Mouse (Mus musculus): ENCODE results near the gene Gm1043.

Gm1043 gene

GRCm38 (mm10) chr5:37121186-37121680 is 36.1 kb downstream of the Gm1043 start:
- DNase-seq, result no peak

- no peak for DNase-seq
Observed at GRCm38 (mm10) chr5:37131841-37132240, 46.7 kb downstream of the Gm1043 start.

GRCm38 (mm10) chr5:37141745-37142144 is 56.6 kb downstream of the Gm1043 start:
- no peak for DNase-seq

DNA sequence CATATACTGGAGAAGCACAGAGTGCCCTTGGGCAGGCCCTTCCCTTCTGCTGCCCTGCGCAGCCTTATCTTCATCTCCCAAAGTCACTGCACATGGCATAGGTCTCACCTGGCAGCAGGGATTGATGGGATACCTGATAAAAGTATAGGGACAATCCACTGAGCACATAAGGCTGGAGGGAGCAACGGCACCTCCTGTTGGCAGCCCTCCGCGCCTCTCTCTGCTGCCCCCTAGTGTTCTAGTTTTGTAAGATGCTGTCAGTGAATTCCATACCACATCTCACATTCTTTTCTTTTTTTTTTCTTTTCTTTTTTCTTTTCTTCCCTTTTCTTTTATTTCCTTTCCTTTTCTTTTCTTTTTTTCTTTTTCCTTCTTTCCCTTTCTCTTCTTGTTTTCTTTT is 62.4 kb downstream of the Gm1043 start:
- peak; percentile 29 for DNase-seq

GRCm38 (mm10) chr5:37150650-37151049 is 65.5 kb downstream of the Gm1043 start:
- DNase-seq, result no peak

DNA sequence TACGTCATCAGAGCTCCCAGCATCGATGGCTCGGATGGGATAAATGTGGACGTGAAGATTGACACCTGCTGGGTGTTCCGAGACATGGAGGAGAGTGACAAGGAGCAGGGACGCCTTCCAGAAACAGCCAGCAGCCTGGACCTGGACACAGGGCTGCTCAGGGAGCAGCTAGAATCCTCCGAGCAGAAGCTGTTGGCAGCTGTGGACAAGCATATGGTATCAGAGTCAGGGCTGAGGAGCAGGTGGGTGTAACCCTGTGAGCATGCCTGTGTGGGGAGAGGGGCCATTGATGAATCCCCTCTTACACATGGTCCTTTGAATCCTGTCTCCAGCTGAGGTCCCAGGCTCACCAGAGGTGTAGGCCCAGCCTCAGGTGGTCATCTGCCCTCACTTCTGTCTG is 69.3 kb downstream of the Gm1043 start:
- DNase-seq, result no peak

GRCm38 (mm10) chr5:37158408-37158807 is 73.2 kb downstream of the Gm1043 start:
- DNase-seq, result no peak

GRCm38 (mm10) chr5:37162871-37163781 is 78.0 kb downstream of the Gm1043 start:
- DNase-seq, result peak; percentile 78

DNA sequence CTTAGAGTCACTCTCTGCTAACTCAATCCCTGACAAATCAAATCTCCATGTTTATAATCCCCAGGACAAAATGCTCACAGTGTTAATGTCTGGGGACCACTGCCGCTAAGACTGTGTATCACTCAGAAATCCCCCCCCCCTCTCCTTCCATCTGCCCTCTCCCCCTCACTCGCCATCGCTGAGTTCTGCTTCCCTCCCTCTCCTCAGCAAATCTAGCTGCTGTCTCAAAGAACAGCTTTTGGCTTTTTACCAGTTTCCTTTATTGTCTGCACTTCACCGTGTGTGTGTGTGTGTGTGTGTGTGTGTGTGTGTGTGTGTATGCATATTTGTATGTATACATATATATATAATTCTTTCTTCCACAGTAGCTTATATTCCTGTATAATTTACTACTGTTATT is 91.3 kb downstream of the Gm1043 start:
- no peak for DNase-seq

- no peak for DNase-seq
Observed at GRCm38 (mm10) chr5:37177061-37177460, 91.9 kb downstream of the Gm1043 start.

- no peak for DNase-seq
Observed at GRCm38 (mm10) chr5:37178811-37179210, 93.6 kb downstream of the Gm1043 start.

DNA sequence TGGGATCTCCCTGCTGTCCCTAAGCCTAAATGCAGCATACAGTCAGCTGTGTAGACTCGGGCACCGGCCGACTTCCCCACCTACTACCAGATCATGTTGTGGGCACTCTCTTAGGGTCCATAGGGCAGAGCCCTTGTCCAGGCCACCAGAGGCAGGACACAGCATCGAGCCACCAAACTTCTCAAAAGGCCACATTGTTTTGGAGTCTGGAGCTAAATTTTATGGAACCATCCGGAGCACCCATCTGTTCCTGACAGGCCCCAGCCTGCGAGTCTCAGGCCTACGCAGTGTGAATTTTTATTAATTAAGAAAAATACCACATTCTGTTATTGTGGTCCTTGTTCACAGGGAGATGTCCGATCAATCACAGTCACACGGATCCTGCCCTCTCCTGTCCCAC is 94.7 kb downstream of the Gm1043 start:
- no peak for DNase-seq

GRCm38 (mm10) chr5:37180624-37181023 is 95.5 kb downstream of the Gm1043 start:
- no peak for DNase-seq

DNA sequence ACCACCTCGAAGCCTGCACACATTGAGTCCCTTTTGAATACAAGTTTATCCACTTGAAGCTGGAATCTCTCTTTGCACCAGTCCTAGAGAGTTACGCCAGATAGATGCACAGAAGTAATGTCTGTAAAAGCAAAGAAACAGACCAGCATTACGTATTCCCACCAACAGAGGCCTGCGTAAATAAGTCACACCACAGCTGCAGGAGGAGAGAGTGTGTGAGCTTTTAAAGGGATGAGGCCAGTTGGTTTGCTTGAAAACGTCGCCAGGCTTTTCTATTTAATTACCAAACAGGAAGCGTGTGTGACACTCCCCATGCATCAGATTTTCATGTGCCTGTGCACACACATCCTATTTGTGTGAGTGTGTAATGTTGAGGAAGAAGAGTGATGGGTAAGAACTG is 99.4 kb downstream of the Gm1043 start:
- DNase-seq, result no peak

GRCm38 (mm10) chr5:37190378-37190777 is 105.2 kb downstream of the Gm1043 start:
- peak; percentile 35 for DNase-seq

DNA sequence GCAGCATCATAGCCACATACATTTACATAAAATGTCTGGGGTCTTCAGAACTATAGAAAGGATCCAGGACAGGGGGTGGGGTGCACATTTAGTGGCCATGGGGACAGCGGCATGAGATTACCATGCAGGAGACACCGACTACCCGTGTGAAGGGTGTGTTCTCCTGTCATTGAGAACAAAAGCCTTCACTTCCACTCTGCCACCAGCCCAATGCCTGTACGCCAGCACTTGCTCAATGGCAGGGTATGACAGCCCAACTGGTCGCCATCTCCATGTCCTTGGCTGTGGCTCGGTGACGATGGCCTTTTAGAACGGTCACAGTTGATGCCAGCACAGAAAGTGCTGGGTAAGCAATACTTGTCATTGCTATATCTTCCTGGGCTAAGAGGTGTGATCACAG is 111.0 kb downstream of the Gm1043 start:
- no peak for DNase-seq

GRCm38 (mm10) chr5:37196666-37197250 is 111.6 kb downstream of the Gm1043 start:
- no peak for DNase-seq

DNA sequence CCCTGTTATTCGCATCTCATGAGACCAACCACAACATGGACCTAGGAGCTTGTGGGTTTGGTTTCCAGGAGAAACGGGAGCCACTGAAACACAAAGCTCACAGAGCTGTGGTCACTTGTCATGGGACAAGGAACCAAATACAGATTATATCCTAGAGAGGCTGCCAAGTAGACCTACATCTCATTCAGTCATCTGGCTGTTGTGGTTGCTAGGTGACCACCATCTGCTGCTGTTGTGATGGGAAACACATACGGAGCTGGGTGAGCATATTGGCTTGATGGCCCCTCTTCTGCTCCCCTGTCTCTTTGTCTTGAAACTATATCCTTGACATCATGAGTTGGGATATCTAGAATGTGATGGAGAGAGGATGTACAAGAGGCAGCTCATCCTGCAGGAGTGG is 112.3 kb downstream of the Gm1043 start:
- no peak for DNase-seq

- DNase-seq, result no peak
Observed at GRCm38 (mm10) chr5:37198011-37198688, 113.0 kb downstream of the Gm1043 start.

DNA sequence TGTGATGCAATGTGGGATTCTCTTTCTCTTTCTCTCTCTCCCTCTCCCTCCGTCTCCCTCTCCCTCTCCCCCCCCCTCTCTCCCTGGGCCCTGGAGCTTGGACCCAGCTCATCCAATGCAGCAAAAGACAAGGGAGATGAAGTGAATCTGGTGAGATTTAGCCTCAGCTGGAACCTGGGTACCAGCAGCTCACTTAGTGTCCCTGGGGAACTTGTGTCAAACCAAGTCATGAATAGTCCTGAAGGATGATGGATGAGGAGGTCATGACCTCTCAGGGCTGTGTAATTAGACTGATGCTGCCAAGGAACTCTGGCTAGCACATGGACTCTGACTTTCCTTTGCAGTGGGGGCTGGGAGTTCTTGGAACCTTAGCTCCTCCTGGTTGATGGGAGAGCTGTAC is 117.1 kb downstream of the Gm1043 start:
- DNase-seq, result no peak

- DNase-seq, result no peak
Observed at GRCm38 (mm10) chr5:37204886-37205285, 119.7 kb downstream of the Gm1043 start.

DNA sequence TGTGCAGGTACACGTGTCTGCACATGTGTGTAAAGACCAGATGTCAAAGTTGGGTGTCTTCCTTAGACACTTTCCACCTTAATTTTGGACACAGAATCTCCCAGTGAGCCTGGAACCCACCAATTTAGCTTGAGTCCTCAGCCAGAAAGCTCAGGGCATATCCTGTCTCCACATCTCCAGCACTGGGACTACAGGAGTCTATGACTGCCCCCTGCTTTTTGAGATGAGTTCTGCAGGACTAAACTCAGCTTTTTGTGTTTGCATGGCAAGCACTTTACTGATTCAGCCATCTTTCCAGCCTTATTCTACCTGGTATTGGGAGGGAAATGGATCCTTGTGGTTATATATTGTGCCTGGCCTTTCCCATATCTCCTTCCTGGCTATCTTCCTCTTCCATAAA is 120.2 kb downstream of the Gm1043 start:
- no peak for DNase-seq

GRCm38 (mm10) chr5:37206364-37206763 is 121.2 kb downstream of the Gm1043 start:
- DNase-seq, result no peak

Measured in cerebellum, adult 9-11 months (tissue).